Mouse (Mus musculus): ENCODE measurements around the gene Foxj3. TPM values are rescaled to one million over a fixed set of nuclear protein-coding genes. Genes with fewer than 3 reads are reported as not detected.

Foxj3 gene
- total and polyA plus RNA-seq, 3 experiments: 13.4 to 33.9 (median 15.3) TPM

DNA sequence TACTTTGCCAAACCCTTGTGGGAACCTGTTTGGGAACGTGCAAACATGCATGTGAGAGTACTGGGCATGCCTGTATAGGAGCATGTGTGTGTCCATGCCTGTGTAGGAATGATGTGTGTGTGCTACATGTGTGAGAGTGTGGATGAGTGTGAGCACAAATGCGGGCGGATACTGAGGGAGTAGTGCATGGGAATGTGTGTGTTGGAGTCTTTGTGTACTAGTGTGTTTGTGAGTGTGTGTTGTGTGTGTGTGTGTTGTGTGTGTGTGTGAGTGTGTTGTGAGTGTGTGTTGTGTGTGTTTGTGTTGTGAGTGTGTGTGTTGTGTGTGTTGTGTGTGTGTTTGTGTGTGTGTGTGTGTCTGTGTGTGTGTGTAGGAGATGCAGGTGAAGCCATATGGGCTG is 131.4 kb downstream of the Foxj3 start:
- no peak overlapping the region for H3K4me2 ChIP-seq (ENCODE audit: insufficient read depth, low read depth, poor library complexity, severe bottlenecking)
- H3K4me3 ChIP-seq (replicated peaks in 1 of 3; ENCODE audit: low read depth in 2 of 3, low read length in 2 of 3, poor library complexity in 1 of 3): no peak overlapping the region
- no peak for DNase-seq (ENCODE audit: extremely low read depth)
- dilution Hi-C loops (cut with MboI; ENCODE audit: extremely low pct_ligation_motif_present, extremely low pct_unique_long_range_greater_than_20kb, low sequenced_read_pairs): no loop called here
- H3K9ac ChIP-seq (ENCODE audit: insufficient read depth, low read depth): no peak overlapping the region
- no peaks in the 10 kb centered on the region for H3K79me2 ChIP-seq (replicated peaks; ENCODE audit: control insufficient read depth, extremely low read depth, insufficient read depth, poor library complexity, severe bottlenecking)
- H3K9me3 ChIP-seq (replicated peaks; ENCODE audit: low read length): no peaks in the 10 kb centered on the region
- no peak for TF ChIP-seq CHD2 (IDR thresholded peaks at IDR 0.05; ENCODE audit: low read length)
- TF ChIP-seq SIN3A (IDR thresholded peaks at IDR 0.05; ENCODE audit: low read length): no peak
- TF ChIP-seq ZKSCAN1 (IDR thresholded peaks at IDR 0.05; ENCODE audit: borderline replicate concordance, low read depth, low read length): no peak
- no peak for TF ChIP-seq MAZ (IDR thresholded peaks at IDR 0.05; ENCODE audit: low read depth, low read length)
- TF ChIP-seq TCF12 (IDR thresholded peaks at IDR 0.05; ENCODE audit: low read depth, low read length): no peak
- TF ChIP-seq ZNF384 (IDR thresholded peaks at IDR 0.05; ENCODE audit: low read depth, low read length): no peak
- in situ Hi-C loops (cut with MboI; ENCODE audit: low pct_ligation_motif_present, low pct_unique_long_range_greater_than_20kb, low sequenced_read_pairs): loop anchor here (5.0 to 25.0 kb wide), 4 partner anchors 36 to 406 kb away; partner anchors contain the start of genes Cldn19, Ppcs and Zmynd12
- H3K36me3 ChIP-seq (replicated peaks in 1 of 2; ENCODE audit: control insufficient read depth in 1 of 2, insufficient read depth in 1 of 2, low read length in 1 of 2): no peaks in the 10 kb centered on the region
- no peaks in the 10 kb centered on the region for H3K27me3 ChIP-seq (replicated peaks)
- H3K4me1 ChIP-seq (ENCODE audit: control insufficient read depth in 1 of 2, insufficient read depth in 2 of 2): peaks cover 34 to 73% of the 10 kb centered on the region in 2 experiments
- H3K27ac ChIP-seq (ENCODE audit: insufficient read depth, low read depth): no peak overlapping the region

DNA sequence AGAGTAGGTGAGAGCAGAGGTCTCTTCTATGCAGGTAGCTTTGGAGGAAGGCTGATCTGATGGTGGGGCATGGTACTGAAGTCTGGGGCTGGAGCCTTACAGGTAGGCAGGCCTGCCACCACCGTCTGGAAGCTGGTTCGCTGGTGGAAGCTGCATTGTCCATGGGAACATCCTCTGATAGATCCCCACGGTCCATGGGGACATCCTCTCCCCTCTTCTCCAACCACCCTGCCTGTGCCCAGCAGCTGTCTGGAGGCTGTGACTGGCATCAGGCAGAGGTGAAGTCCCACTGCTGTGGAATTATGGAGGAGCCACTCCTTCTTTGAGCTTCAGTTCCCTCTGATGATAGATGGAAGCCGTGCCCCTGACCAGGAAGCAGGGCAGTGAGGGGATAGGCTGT is 131.8 kb downstream of the Foxj3 start:
- Histone ChIP-seq H3K4me1 (ENCODE audit: control insufficient read depth in 1 of 2, insufficient read depth in 2 of 2) (peaks cover 31 to 72% of the 10 kb centered on the region in 2 experiments), H3K36me3 (replicated peaks in 1 of 2; ENCODE audit: control insufficient read depth in 1 of 2, insufficient read depth in 1 of 2, low read length in 1 of 2) (no peaks in the 10 kb centered on the region), H3K9me3 (replicated peaks; ENCODE audit: low read length) (no peaks in the 10 kb centered on the region), H3K27me3 (replicated peaks) (no peaks in the 10 kb centered on the region), H3K4me3 (replicated peaks in 1 of 3; ENCODE audit: low read depth in 2 of 3, low read length in 2 of 3, poor library complexity in 1 of 3) (no peak overlapping the region), H3K4me2 (ENCODE audit: insufficient read depth, low read depth, poor library complexity, severe bottlenecking) (no peak overlapping the region), H3K27ac (ENCODE audit: insufficient read depth, low read depth) (0 out of 2 replicates have a peak overlapping the region, but pooled peaks have one; percentile 14), H3K9ac (ENCODE audit: insufficient read depth, low read depth) (no peak overlapping the region), H3K79me2 (replicated peaks; ENCODE audit: control insufficient read depth, extremely low read depth, insufficient read depth, poor library complexity, severe bottlenecking) (no peaks in the 10 kb centered on the region)
- TF ChIP-seq NRF1 (IDR thresholded peaks at IDR 0.05; ENCODE audit: low read depth, low read length) (no peak), ZNF384 (IDR thresholded peaks at IDR 0.05; ENCODE audit: low read depth, low read length) (no peak), TBP (conservative IDR thresholded peaks at IDR 0.05; ENCODE audit: low read depth, low read length) (no peak), ZKSCAN1 (IDR thresholded peaks at IDR 0.05; ENCODE audit: borderline replicate concordance, low read depth, low read length) (no peak), ZC3H11A (IDR thresholded peaks at IDR 0.05; ENCODE audit: low read depth, low read length) (no peak), JUND (conservative IDR thresholded peaks at IDR 0.05; ENCODE audit: low read depth, low read length) (no peak), KAT2A (IDR thresholded peaks at IDR 0.05; ENCODE audit: insufficient replicate concordance, low read length) (no peak), POLR2A (IDR thresholded peaks at IDR 0.05; ENCODE audit: low read depth, low read length) (no peak), IRF4 (IDR thresholded peaks at IDR 0.05; ENCODE audit: low read depth, low read length) (no peak), MAZ (IDR thresholded peaks at IDR 0.05; ENCODE audit: low read depth, low read length) (no peak), CHD1 (IDR thresholded peaks at IDR 0.05; ENCODE audit: low read depth, low read length) (no peak), GABPA (IDR thresholded peaks at IDR 0.05; ENCODE audit: insufficient replicate concordance, low read depth, low read length) (no peak), ZMIZ1 (IDR thresholded peaks at IDR 0.05; ENCODE audit: low read depth, low read length) (no peak), UBTF (IDR thresholded peaks at IDR 0.05; ENCODE audit: low read depth, low read length) (no peak), MEF2A (IDR thresholded peaks at IDR 0.05; ENCODE audit: borderline replicate concordance, low read depth, low read length) (no peak), E2F4 (IDR thresholded peaks at IDR 0.05; ENCODE audit: insufficient replicate concordance, low read depth, low read length) (no peak)
- dilution Hi-C loops (cut with MboI; ENCODE audit: extremely low pct_ligation_motif_present, extremely low pct_unique_long_range_greater_than_20kb, low sequenced_read_pairs) (no loop called here), in situ Hi-C loops (cut with MboI; ENCODE audit: low pct_ligation_motif_present, low pct_unique_long_range_greater_than_20kb, low sequenced_read_pairs) (loop anchor here (5.0 to 25.0 kb wide), 4 partner anchors 36 to 406 kb away; partner anchors contain the start of genes Cldn19, Ppcs and Zmynd12)
- DNase-seq (ENCODE audit: extremely low read depth): no peak

All from CH12.LX (cell line).